Mouse (Mus musculus) erythroblast, embryonic 14.5 days (primary cell): ENCODE measurements around the gene Gm10031. TPM values are rescaled to one million over a fixed set of nuclear protein-coding genes. Genes with fewer than 3 reads are reported as not detected.

Experiments
- H3K27me3 ChIP-seq: 2 replicates; pipeline ENCODE4 v1.6.1; 2012; ENCODE audit warnings: inconsistent platforms; ENCODE audit not compliant: control insufficient read depth
- H3K36me3 ChIP-seq: 2 replicates; pipeline ENCODE4 v1.6.1; 2012; ENCODE audit warnings: mild to moderate bottlenecking, inconsistent platforms; ENCODE audit not compliant: control insufficient read depth
- H3K4me1 ChIP-seq: 2 replicates; pipeline ENCODE4 v1.6.1; 2012; ENCODE audit warnings: inconsistent platforms; ENCODE audit not compliant: control insufficient read depth
- H3K4me3 ChIP-seq: replicated peaks from 2 replicates; pipeline ENCODE3; 2012; ENCODE audit warnings: moderate library complexity, mild to moderate bottlenecking, inconsistent platforms
- H3K9me3 ChIP-seq: 2 replicates; pipeline ENCODE4 v1.6.1; 2012; ENCODE audit warnings: low read length, inconsistent platforms, mixed read lengths; ENCODE audit not compliant: control insufficient read depth
- GATA1 ChIP-seq: IDR thresholded peaks from 2 replicates; pipeline ENCODE4 v1.6.1; 2012; ENCODE audit warnings: low read length, inconsistent platforms, mixed read lengths
- TAL1 ChIP-seq: IDR thresholded peaks from 3 replicates; pipeline ENCODE4 v1.6.1; 2012; ENCODE audit warnings: low read length, inconsistent platforms, mixed read lengths
- polyA plus RNA-seq: library from polyadenylated mRNA; stranded (reverse); fragments of >175 nt; gene quantifications from 2 replicates; pipeline ENCODE4 v1.2.3, GENCODE M21; 2012

The Gm10031 gene
- polyA plus RNA-seq, 1 experiment: 0.09 TPM

GRCm38 (mm10) chr1:156537701-156538100 is 13.9 kb downstream of the Gm10031 start:
- no peak for TF ChIP-seq TAL1
- TF ChIP-seq GATA1: no peak
- Histone ChIP-seq H3K4me3 (no peak overlapping the region), H3K9me3 (no peaks in the 10 kb centered on the region), H3K27me3 (no peaks in the 10 kb centered on the region), H3K4me1 (no peaks in the 10 kb centered on the region; the same call in 1 of the 2 replicates), H3K36me3 (no peaks in the 10 kb centered on the region)

DNA sequence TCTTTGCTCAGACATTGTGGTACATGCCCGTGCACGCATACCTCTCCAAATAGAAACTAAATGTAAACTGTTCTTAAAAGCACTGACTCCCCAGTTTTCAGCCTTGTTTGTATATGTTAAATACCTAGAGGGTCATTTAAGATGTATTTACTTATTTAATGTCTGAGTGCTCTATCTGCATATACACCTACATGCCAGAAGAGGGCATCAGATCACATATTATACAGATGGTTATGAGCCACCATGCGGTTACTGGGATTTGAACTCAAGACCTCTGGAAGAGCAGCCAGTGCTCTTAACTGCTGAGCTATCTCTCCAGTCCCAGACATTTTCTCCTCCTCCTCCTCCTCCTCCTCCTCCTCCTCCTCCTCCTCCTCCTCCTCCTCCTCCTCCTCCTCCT is 14.6 kb downstream of the Gm10031 start:
- no peaks in the 10 kb centered on the region for H3K36me3 ChIP-seq
- no peaks in the 10 kb centered on the region; the same call in 1 of the 2 replicates for H3K4me1 ChIP-seq
- no peak overlapping the region for H3K4me3 ChIP-seq
- no peaks in the 10 kb centered on the region for H3K9me3 ChIP-seq
- H3K27me3 ChIP-seq: no peaks in the 10 kb centered on the region
- no peak for TF ChIP-seq TAL1
- no peak for TF ChIP-seq GATA1

GRCm38 (mm10) chr1:156539787-156540560 is 16.2 kb downstream of the Gm10031 start:
- Histone ChIP-seq H3K9me3 (no peaks in the 10 kb centered on the region), H3K36me3 (no peaks in the 10 kb centered on the region), H3K4me3 (no peak overlapping the region), H3K4me1 (peaks cover 4% of the 10 kb centered on the region), H3K27me3 (no peaks in the 10 kb centered on the region)
- TF ChIP-seq TAL1: no peak
- TF ChIP-seq GATA1: no peak

- no peak for TF ChIP-seq GATA1
- no peak for TF ChIP-seq TAL1
- Histone ChIP-seq H3K27me3 (no peaks in the 10 kb centered on the region), H3K4me1 (peaks cover 4% of the 10 kb centered on the region), H3K9me3 (no peaks in the 10 kb centered on the region), H3K4me3 (no peak overlapping the region), H3K36me3 (no peaks in the 10 kb centered on the region)
These were observed 20.2 kb downstream of the Gm10031 start for GRCm38 (mm10) chr1:156543999-156544398.

DNA sequence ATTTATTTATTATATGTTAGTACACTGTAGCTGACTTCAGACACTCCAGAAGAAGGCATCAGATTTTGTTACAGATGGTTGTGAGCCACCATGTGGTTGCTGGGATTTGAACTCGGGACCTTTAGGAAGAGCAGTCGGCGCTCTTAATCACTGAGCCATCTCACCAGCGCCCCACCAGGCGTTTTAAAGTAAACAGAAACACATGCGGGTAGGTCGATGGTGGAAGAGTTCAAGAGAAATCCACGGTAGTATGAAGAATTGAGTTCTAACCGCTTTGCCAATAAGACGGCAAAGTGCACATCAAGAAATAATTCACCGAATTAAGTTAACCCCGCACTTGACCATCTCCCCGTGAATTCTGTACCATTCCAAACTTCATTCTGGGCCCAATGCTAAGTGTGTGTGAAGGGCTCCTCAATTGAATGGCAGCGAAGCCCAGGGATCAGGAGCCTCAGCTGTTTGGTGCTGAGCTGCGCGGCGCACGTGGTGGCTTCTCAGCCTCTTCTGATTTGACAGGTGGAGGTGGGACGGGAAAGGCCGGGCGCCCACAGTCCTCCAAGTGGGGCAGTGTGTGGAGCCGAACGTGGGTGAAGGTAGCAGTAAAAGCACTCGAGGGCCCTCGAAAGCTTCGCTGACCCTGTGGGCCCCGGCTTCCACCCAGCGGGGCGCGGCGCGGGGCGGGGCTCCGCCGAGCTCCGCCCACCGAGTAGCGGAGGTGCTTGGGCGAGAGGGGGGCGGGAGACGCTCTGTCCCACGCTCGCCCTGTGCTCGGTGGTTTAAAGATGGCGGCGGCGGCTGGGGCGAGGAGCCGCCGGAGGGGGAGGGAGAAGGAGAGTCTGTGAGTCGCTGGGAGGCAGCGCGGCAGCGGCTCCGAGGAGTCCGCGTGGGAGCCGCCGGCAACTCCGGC is 34.5 kb downstream of the Gm10031 start, which contains the start of gene Abl2:
Gene Abl2 (plus strand): TSS at position 763 of the 907 bp plus-strand sequence.
- Histone ChIP-seq H3K9me3 (no peaks in the 10 kb centered on the region), H3K36me3 (no peaks in the 10 kb centered on the region), H3K4me1 (peaks cover 23% of the 10 kb centered on the region), H3K27me3 (no peaks in the 10 kb centered on the region), H3K4me3 (peak within 1 kb of the TSS; percentile 92)
- TF ChIP-seq TAL1 (no peak), GATA1 (no peak)

- peaks cover 27% of the 10 kb centered on the region for H3K4me1 ChIP-seq
- no peaks in the 10 kb centered on the region for H3K9me3 ChIP-seq
- TF ChIP-seq GATA1 (no peak), TAL1 (no peak)
- peak overlapping the region; percentile 92 for H3K4me3 ChIP-seq
- no peaks in the 10 kb centered on the region for H3K36me3 ChIP-seq
- no peaks in the 10 kb centered on the region for H3K27me3 ChIP-seq
These were observed 35.3 kb downstream of the Gm10031 start for GRCm38 (mm10) chr1:156558950-156559640.

GRCm38 (mm10) chr1:156559641-156560020 is 35.8 kb downstream of the Gm10031 start:
- H3K9me3 ChIP-seq: no peaks in the 10 kb centered on the region
- no peaks in the 10 kb centered on the region for H3K36me3 ChIP-seq
- TF ChIP-seq TAL1 (no peak), GATA1 (no peak)
- peak overlapping the region; percentile 92 for H3K4me3 ChIP-seq
- peaks cover 27% of the 10 kb centered on the region for H3K4me1 ChIP-seq
- H3K27me3 ChIP-seq: no peaks in the 10 kb centered on the region

- Histone ChIP-seq H3K9me3 (no peaks in the 10 kb centered on the region), H3K4me3 (no peak overlapping the region), H3K36me3 (no peaks in the 10 kb centered on the region), H3K27me3 (no peaks in the 10 kb centered on the region), H3K4me1 (peaks cover 27% of the 10 kb centered on the region)
- TF ChIP-seq TAL1: no peak
- no peak for TF ChIP-seq GATA1
These were observed 36.7 kb downstream of the Gm10031 start for GRCm38 (mm10) chr1:156560500-156560899.

GRCm38 (mm10) chr1:156565328-156565727 is 41.5 kb downstream of the Gm10031 start:
- Histone ChIP-seq H3K4me1 (peaks cover 10% of the 10 kb centered on the region), H3K27me3 (no peaks in the 10 kb centered on the region), H3K36me3 (no peaks in the 10 kb centered on the region), H3K9me3 (no peaks in the 10 kb centered on the region; the same call in 1 of the 2 replicates), H3K4me3 (no peak overlapping the region)
- TF ChIP-seq GATA1: no peak
- TF ChIP-seq TAL1: no peak
